Mouse (Mus musculus) spleen, postnatal 36 days (tissue): ENCODE results near the gene Zcchc24.

ENCODE experiments used
- DNase-seq, 2 experiments: peaks; one replicate each; pipeline ENCODE4 v3.0.0; 2022; ENCODE audit warnings: low spot score in 2 of 2, mixed read lengths in 1 of 2

Zcchc24 gene

GRCm38 (mm10) chr14:25666668-25667376, 102.0 kb downstream of the Zcchc24 start:
- DNase-seq: no peak

- no peak for DNase-seq
Observed at GRCm38 (mm10) chr14:25665314-25665970, 103.4 kb downstream of the Zcchc24 start.

- DNase-seq: no peak
Observed at GRCm38 (mm10) chr14:25664310-25664695, 104.5 kb downstream of the Zcchc24 start.

GRCm38 (mm10) chr14:25663649-25664309, 105.1 kb downstream of the Zcchc24 start:
- no peak for DNase-seq
